Comparison of ENCODE assay signal across 15 mouse cellular contexts in genomic region chr11:112068821-112069220, GRCm38 (mm10).
"Had no signal": no experiment of that assay in that cellular context is flagged by ENCODE, and none has a peak within 500 bp of the region (broad histone marks: within the 10 kb centered on the region; RNA-seq: fewer than 3 reads in every experiment).

No protein-coding gene starts in this region.

- H3K36me3 ChIP-seq: limb, embryonic 12.5 days; limb, embryonic 15.5 days had no signal

- H3K27me3 ChIP-seq: limb, embryonic 12.5 days; limb, embryonic 15.5 days; megakaryocyte, embryonic 14.5 days had no signal

- H3K27ac ChIP-seq: limb, embryonic 12.5 days; limb, embryonic 15.5 days; liver, embryonic 14.5 days had no signal

- H3K9me3 ChIP-seq: limb, embryonic 15.5 days had no signal

- H3K4me1 ChIP-seq: limb, embryonic 12.5 days; limb, embryonic 15.5 days; megakaryocyte, embryonic 14.5 days had no signal

- DNase-seq: kidney, adult 18-20 months; kidney, adult 9 months; kidney, postnatal 14 days; kidney, postnatal 4 days; left cerebral cortex, postnatal 4 days; liver, postnatal 0 days; thymus, adult 18-20 months; thymus, postnatal 36 days had no signal

- ATAC-seq: liver, postnatal 0 days; midbrain, embryonic 16.5 days had no signal

- H3K9ac ChIP-seq: limb, embryonic 12.5 days; limb, embryonic 15.5 days; liver, embryonic 14.5 days; liver, postnatal 0 days had no signal

- H3K4me2 ChIP-seq: limb, embryonic 12.5 days; limb, embryonic 15.5 days; liver, embryonic 11.5 days; midbrain, embryonic 11.5 days had no signal

- H3K4me3 ChIP-seq: limb, embryonic 12.5 days; limb, embryonic 15.5 days; megakaryocyte, embryonic 14.5 days had no signal
